Mouse (Mus musculus): ENCODE data around the gene Ddx56.

Gene Ddx56

DNA sequence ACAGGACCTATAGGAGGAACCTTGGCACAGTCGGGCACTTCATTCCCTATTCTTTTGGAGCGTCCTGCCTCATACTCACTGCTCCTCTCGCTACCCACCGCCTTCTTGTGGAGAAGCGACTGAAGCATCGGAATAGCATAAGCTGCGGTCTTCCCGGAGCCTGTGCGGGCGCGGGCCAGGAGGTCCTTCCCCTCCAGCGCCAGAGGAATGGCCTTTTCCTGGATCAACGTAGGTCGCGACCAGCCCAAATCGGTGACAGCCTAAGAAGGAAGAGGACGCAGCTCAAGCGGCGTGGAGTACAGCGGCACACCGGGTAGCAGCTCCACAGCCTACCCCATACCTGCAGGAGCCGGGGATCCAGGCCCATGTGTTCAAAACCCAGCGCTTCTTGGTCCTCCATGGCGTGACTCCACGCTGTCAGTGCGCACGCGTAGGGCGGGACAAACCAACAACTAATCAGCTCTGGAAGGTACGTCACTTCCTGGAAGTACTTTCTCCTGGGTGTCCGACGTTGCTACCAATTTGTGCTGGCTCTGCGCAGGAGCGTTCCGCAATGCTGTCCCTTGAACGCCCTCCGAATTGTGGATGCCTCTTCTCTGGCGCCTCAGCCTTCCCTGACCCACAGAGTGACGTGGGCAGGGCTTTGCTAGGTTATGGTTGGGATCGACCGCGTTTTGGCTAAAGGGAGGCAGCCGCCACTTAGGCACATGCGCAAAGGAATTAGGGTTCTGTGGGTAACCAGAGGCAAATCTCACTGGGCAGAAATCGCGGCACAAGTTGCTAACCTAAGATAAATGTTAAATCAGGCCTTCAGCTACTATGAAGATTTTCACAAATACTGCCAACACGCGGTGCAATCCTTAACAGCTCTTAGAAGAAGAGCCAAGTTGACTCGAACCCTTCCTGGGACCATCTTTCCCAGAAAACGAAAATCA is at the start of gene Ddx56:
Ddx56 (minus strand) TSS at position 453 of the 935 bp plus-strand sequence.
- peak; percentile 90 for TF ChIP-seq GATA4 (IDR thresholded peaks at IDR 0.05; ENCODE audit: insufficient replicate concordance, low read length)

DNA sequence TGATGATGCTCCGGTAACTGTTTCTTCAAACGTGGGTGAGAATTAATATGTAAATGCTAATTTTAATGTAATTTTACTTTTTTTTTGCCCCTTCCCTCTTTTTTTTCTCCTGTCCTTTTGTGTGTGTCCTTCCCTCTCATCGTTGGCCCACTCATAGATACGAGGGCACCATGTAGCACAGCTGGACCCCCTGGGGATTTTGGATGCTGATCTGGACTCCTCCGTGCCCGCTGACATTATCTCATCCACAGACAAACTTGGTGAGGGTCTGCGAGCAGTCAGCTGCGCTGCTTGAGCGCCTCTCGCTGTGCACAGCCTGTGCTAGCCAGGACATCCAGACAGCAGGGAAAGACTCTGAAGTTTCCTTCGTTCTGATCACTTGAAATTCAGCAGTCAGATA is 49.2 kb upstream of the Ddx56 start:
- no peak for TF ChIP-seq GATA4 (IDR thresholded peaks at IDR 0.05; ENCODE audit: insufficient replicate concordance, low read length)

DNA sequence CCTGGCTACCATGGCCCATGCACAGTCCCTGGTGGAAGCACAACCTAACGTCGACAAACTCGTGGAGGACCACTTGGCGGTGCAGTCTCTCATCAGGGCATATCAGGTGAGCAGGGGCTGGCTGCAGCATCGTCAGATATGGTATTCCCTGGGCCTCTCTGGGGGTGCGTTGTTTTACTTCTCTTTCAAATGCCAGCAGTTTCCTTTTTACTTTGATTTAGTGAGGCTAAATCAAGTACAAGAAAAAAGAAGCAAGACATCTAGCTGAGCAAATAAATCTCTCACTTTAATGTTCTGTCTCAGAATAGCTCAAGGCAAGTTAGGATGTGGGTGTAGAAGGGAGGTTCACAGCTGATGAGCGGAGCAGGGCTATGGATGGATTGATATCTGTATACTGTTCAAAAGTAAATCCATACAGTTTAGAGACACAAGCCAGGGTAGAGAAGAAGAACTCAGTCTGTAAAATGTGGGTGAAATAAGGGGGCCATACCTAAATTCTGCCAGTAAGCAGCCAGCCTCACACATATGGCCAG is 46.4 kb upstream of the Ddx56 start:
- no peak for TF ChIP-seq GATA4 (IDR thresholded peaks at IDR 0.05; ENCODE audit: insufficient replicate concordance, low read length)

DNA sequence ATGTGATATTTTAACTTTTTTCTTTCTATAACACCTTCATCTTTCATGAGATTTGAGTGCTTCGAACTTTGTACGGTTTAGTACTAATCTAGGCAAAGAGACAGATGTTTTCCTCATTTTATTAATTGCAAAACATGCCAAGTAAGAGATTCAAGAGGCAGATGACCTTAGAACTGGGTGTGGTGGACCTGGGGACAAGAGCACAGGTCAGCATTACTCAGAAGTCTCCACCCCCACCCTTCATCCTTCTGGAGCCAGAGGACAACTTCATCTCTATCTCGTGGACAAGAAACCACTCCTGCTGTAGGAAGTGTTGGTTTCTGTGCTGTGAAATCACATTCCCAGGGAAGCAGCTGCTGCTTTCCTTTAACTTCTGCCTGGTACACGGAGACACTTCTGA is 40.6 kb upstream of the Ddx56 start:
- TF ChIP-seq GATA4 (IDR thresholded peaks at IDR 0.05; ENCODE audit: insufficient replicate concordance, low read length): no peak

DNA sequence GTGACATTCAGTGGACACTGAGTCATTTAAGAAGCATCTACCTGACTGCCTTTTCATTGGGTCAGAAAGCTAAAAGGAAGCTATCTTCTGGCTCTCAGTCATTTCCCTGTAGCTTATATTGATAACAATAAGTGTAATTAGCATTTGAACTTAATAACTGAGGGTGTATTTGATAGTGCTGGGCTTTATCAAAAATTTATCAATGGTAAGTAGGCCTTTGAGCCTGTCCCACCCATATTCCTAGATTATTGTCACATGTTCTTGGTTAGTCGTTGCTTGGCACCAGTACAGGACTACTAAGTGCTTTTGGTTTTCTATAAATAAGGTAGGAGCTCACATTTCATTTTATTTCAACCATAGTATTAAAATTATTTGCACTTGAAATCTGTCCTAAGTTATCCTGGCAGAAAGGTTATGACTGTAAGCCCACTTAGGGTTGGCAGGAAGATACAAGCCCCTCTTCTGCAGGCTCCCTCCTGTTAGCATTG is 38.4 kb upstream of the Ddx56 start:
- no peak for TF ChIP-seq GATA4 (IDR thresholded peaks at IDR 0.05; ENCODE audit: insufficient replicate concordance, low read length)

DNA sequence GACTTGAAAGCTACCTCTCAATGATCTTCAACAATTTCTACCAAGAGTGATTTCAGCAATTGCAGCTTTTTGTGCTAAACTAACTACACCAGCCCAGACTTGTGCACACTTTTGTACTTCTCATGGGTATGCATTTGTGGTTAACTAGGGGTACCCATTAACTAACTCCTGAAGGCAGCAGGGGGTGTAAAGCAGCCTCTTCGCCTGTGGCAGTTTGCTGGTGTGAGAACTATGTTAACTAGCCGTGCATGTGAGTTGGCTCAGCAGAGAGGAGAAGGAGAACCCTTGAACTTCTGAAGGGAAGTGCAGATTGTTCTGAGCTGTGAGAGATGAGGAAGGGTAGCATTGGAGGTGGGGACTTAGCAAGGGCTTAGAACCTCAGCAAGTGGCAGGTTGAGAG is 35.2 kb upstream of the Ddx56 start:
- TF ChIP-seq GATA4 (IDR thresholded peaks at IDR 0.05; ENCODE audit: insufficient replicate concordance, low read length): no peak

GRCm38 (mm10) chr11:6299435-6299834 is 31.9 kb upstream of the Ddx56 start:
- no peak for TF ChIP-seq GATA4 (IDR thresholded peaks at IDR 0.05; ENCODE audit: insufficient replicate concordance, low read length)

- no peak for TF ChIP-seq GATA4 (IDR thresholded peaks at IDR 0.05; ENCODE audit: insufficient replicate concordance, low read length)
Observed at GRCm38 (mm10) chr11:6296077-6296476, 28.5 kb upstream of the Ddx56 start.

DNA sequence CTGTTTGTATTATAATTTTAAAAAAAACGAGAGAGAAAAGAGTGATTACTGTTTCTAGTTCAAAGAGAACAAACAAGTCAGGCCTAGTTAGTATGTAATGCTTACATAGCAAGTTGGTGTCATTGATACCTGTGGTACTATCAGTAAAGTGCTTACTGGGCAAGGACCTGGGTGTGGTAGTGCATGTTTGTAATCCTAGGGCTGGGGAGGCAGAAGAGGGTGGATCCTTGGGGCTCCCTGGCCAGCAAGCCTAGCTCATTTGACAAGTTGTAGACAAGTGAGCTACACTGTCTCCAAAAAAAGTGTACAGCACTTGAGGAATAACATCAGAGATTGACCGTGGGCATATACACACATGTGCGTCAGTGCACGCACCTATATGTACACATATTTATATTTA is 27.1 kb upstream of the Ddx56 start:
- TF ChIP-seq GATA4 (IDR thresholded peaks at IDR 0.05; ENCODE audit: insufficient replicate concordance, low read length): no peak

DNA sequence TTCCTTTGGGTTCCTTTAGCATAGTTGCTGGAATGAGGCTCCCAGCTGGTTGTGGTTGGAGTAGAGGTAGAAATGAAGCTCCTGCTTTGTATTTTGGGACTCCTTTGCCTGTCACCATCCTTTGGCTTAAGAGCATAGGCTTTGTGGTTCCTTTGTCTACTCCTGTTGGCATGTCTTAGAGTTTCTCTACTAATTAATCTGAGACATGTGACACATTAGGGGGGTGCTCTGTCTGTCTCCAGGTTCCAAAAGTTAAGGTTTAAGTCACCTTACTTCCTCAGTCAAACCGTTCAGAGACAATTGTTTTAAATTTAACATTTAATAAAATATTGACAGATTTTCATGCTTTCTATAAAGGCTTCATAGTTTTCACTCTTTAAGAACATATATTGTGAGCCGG is 26.0 kb upstream of the Ddx56 start:
- no peak for TF ChIP-seq GATA4 (IDR thresholded peaks at IDR 0.05; ENCODE audit: insufficient replicate concordance, low read length)

DNA sequence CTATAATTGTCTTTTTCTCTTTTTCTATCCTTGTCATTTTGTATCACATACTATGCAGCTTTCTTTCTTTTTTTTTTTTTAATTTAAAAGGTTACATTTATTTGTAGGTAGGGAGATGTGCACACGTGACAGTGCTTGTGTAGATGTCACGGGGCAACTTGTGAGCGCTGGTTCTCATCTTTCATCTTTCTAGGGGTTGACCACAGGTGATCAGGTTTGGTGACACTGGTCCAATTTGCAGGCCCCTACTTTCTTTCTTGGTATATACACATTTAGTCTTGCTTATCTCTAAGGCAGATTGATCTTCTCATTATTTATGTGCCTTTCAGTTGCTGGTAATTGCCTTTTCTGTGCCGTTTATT is 25.4 kb upstream of the Ddx56 start:
- no peak for TF ChIP-seq GATA4 (IDR thresholded peaks at IDR 0.05; ENCODE audit: insufficient replicate concordance, low read length)

DNA sequence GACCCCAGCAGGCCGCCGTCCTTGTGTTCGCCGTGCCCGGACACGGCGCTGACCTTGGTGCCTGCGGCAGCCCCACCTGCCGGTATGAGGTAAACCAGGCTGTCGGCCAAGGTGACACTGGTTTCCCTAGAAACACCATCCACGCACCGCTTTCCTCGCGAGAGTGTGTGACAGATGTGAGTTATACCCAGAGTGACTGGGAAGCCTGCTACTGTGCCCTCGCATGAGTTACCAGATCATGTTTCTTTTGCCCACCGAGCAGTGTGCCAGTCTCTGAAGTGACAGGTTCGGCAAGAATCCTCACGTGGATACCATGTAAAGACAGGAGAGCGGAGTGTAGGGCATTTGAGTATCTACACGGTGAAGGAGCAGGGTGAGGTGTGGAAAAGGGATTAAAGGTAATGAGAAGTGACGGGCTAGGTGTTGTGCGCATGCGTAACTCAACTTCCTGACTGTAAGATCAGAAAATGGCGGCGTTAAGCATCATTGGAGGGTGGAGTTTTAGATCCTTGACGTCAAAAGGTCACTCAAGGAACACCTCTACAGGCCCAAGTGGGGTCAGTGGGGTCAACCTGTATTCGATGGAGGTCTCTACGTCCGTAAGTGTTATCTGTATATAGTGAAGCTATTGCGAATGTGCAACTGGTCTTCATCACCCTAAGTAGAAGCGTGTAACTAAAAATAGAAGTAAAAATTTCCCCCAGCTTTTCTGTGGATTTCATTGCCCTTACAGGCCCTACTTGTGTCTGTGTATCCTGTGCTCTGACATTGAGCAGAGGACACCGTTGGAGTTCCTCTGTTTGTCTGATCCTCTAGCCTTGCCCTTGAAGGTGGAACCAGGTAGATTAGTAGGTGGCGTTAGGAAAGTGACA is 24.8 kb upstream of the Ddx56 start:
- TF ChIP-seq GATA4 (IDR thresholded peaks at IDR 0.05; ENCODE audit: insufficient replicate concordance, low read length): no peak

GRCm38 (mm10) chr11:6291401-6292115 is 24.0 kb upstream of the Ddx56 start, which contains the start of gene Ogdh:
Ogdh (plus strand) TSS chr11:6291633.
- no peak; the same call in 1 of the 2 replicates for TF ChIP-seq GATA4 (IDR thresholded peaks at IDR 0.05; ENCODE audit: insufficient replicate concordance, low read length)

DNA sequence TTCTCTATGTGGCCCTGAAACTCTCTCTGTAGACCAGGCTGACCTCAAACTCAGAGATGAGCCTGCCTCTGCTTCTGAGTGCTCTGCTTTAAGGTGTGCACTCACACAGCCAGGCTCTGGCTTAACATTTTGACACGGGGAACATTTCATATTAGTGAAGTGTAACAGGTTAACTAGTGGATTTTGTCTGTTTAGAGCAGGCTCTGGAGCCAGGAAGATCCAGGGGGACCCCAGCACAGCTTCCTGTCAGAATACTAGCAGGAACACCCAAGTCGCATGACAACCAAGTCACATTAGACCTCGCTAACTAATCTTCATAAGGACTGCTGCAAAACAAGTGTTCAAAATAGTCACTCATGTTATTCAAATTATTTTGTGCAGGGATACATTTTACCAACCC is 23.3 kb upstream of the Ddx56 start:
- TF ChIP-seq GATA4 (IDR thresholded peaks at IDR 0.05; ENCODE audit: insufficient replicate concordance, low read length): no peak

GRCm38 (mm10) chr11:6290138-6290537 is 22.6 kb upstream of the Ddx56 start:
- TF ChIP-seq GATA4 (IDR thresholded peaks at IDR 0.05; ENCODE audit: insufficient replicate concordance, low read length): no peak
